Mouse (Mus musculus): ENCODE measurements around the gene Plagl2. TPM values are rescaled to one million over a fixed set of nuclear protein-coding genes. Genes with fewer than 3 reads are reported as not detected.

The Plagl2 gene
- polyA plus RNA-seq, 1 experiment from 2014 or later = 29.4 TPM

- Histone ChIP-seq H3K27ac (replicated peaks) (no peak overlapping the region), H3K4me1 (0 out of 2 replicates have a peak, but pooled peaks cover 3% of the 10 kb centered on the region), H3K36me3 (peaks cover 76% of the 10 kb centered on the region), H3K27me3 (ENCODE audit: low read depth, poor library complexity, severe bottlenecking) (no peaks in the 10 kb centered on the region), H3K9me3 (replicated peaks) (no peaks in the 10 kb centered on the region), H3K4me3 (no peak overlapping the region)
- no peak for DNase-seq (ENCODE audit: low spot score)
- WGBS = 88% methylated on average over 2 of the region's 2 CpGs
These were observed 33.1 kb downstream of the Plagl2 start for GRCm38 (mm10) chr2:153208149-153208548.

GRCm38 (mm10) chr2:153202766-153203165 lies 38.5 kb downstream of the Plagl2 start:
- peaks cover 95% of the 10 kb centered on the region for H3K36me3 ChIP-seq
- H3K27me3 ChIP-seq (ENCODE audit: low read depth, poor library complexity, severe bottlenecking) = no peaks in the 10 kb centered on the region
- H3K27ac ChIP-seq (replicated peaks) = no peak overlapping the region
- 82% methylated on average over 1 of the region's 1 CpGs for WGBS
- no peak for DNase-seq (ENCODE audit: low spot score)
- peaks cover 9% of the 10 kb centered on the region for H3K4me1 ChIP-seq
- H3K9me3 ChIP-seq (replicated peaks) = no peaks in the 10 kb centered on the region
- H3K4me3 ChIP-seq = no peak overlapping the region

- DNase-seq (ENCODE audit: low spot score) = no peak
- H3K4me1 ChIP-seq = peaks cover 9% of the 10 kb centered on the region
- H3K27ac ChIP-seq (replicated peaks) = no peak overlapping the region
- H3K4me3 ChIP-seq = no peak overlapping the region
- H3K36me3 ChIP-seq = peaks cover 92% of the 10 kb centered on the region
- no peaks in the 10 kb centered on the region for H3K27me3 ChIP-seq (ENCODE audit: low read depth, poor library complexity, severe bottlenecking)
- no peaks in the 10 kb centered on the region for H3K9me3 ChIP-seq (replicated peaks)
- 94% methylated on average over 2 of the region's 2 CpGs for whole genome bisulfite sequencing
These were observed 42.1 kb downstream of the Plagl2 start for GRCm38 (mm10) chr2:153199114-153199513.

- peaks cover 91% of the 10 kb centered on the region for H3K36me3 ChIP-seq
- H3K4me1 ChIP-seq = peaks cover 7% of the 10 kb centered on the region
- H3K27me3 ChIP-seq (ENCODE audit: low read depth, poor library complexity, severe bottlenecking) = no peaks in the 10 kb centered on the region
- no peak overlapping the region for H3K4me3 ChIP-seq
- 88% methylated on average over 5 of the region's 5 CpGs for WGBS
- no peak overlapping the region for H3K27ac ChIP-seq (replicated peaks)
- DNase-seq (ENCODE audit: low spot score) = no peak
- H3K9me3 ChIP-seq (replicated peaks) = no peaks in the 10 kb centered on the region
These were observed 42.7 kb downstream of the Plagl2 start for GRCm38 (mm10) chr2:153198485-153198884.

- H3K4me1 ChIP-seq = no peaks in the 10 kb centered on the region
- H3K27me3 ChIP-seq (ENCODE audit: low read depth, poor library complexity, severe bottlenecking) = no peaks in the 10 kb centered on the region
- 96% methylated on average over 3 of the region's 3 CpGs for WGBS
- peaks cover 96% of the 10 kb centered on the region for H3K36me3 ChIP-seq
- H3K9me3 ChIP-seq (replicated peaks) = no peaks in the 10 kb centered on the region
- no peak overlapping the region for H3K27ac ChIP-seq (replicated peaks)
- no peak overlapping the region for H3K4me3 ChIP-seq
- DNase-seq (ENCODE audit: low spot score) = no peak
These were observed 47.0 kb downstream of the Plagl2 start for GRCm38 (mm10) chr2:153194255-153194654.

- H3K36me3 ChIP-seq = peaks cover 97% of the 10 kb centered on the region
- WGBS = 86% methylated on average over 2 of the region's 2 CpGs
- H3K27ac ChIP-seq (replicated peaks) = no peak overlapping the region
These were observed 50.0 kb downstream of the Plagl2 start for GRCm38 (mm10) chr2:153191242-153191641.

GRCm38 (mm10) chr2:153187848-153188247 lies 53.4 kb downstream of the Plagl2 start:
- H3K4me3 ChIP-seq = no peak overlapping the region
- H3K36me3 ChIP-seq = peaks cover 100% of the 10 kb centered on the region
- no peaks in the 10 kb centered on the region for H3K4me1 ChIP-seq
- no peak overlapping the region for H3K27ac ChIP-seq (replicated peaks)
- no peaks in the 10 kb centered on the region for H3K27me3 ChIP-seq (ENCODE audit: low read depth, poor library complexity, severe bottlenecking)
- H3K9me3 ChIP-seq (replicated peaks) = no peaks in the 10 kb centered on the region
- no peak for DNase-seq (ENCODE audit: low spot score)
- WGBS = 94% methylated on average over 2 of the region's 2 CpGs

More at GRCm38 (mm10) chr2:153191242-153191641, 50.0 kb downstream of the Plagl2 start:
- Histone ChIP-seq H3K9me3 (replicated peaks) (no peaks in the 10 kb centered on the region), H3K4me3 (no peak overlapping the region), H3K4me1 (no peaks in the 10 kb centered on the region), H3K27me3 (ENCODE audit: low read depth, poor library complexity, severe bottlenecking) (no peaks in the 10 kb centered on the region)
- DNase-seq (ENCODE audit: low spot score) = no peak

GRCm38 (mm10) chr2:153186176-153186591 lies 55.0 kb downstream of the Plagl2 start:
- no peak for DNase-seq (ENCODE audit: low spot score)
- Histone ChIP-seq H3K27ac (replicated peaks) (no peak overlapping the region), H3K4me3 (no peak overlapping the region), H3K36me3 (peaks cover 100% of the 10 kb centered on the region), H3K27me3 (ENCODE audit: low read depth, poor library complexity, severe bottlenecking) (no peaks in the 10 kb centered on the region), H3K9me3 (replicated peaks) (no peaks in the 10 kb centered on the region), H3K4me1 (no peaks in the 10 kb centered on the region)
- WGBS = 86% methylated on average over 2 of the region's 2 CpGs

GRCm38 (mm10) chr2:153179961-153180360 lies 61.3 kb downstream of the Plagl2 start:
- no peak for DNase-seq (ENCODE audit: low spot score)
- Histone ChIP-seq H3K27me3 (ENCODE audit: low read depth, poor library complexity, severe bottlenecking) (no peaks in the 10 kb centered on the region), H3K36me3 (peaks cover 62% of the 10 kb centered on the region), H3K27ac (replicated peaks) (no peak overlapping the region), H3K9me3 (replicated peaks) (no peaks in the 10 kb centered on the region), H3K4me3 (no peak overlapping the region), H3K4me1 (no peaks in the 10 kb centered on the region)
- 89% methylated on average over 3 of the region's 3 CpGs for WGBS

GRCm38 (mm10) chr2:153179126-153179860 lies 61.9 kb downstream of the Plagl2 start:
- WGBS = 89% methylated on average over 10 of the region's 10 CpGs
- no peaks in the 10 kb centered on the region for H3K27me3 ChIP-seq (ENCODE audit: low read depth, poor library complexity, severe bottlenecking)
- no peaks in the 10 kb centered on the region for H3K9me3 ChIP-seq (replicated peaks)
- peaks cover 58% of the 10 kb centered on the region for H3K36me3 ChIP-seq
- no peaks in the 10 kb centered on the region for H3K4me1 ChIP-seq
- no peak for DNase-seq (ENCODE audit: low spot score)
- H3K4me3 ChIP-seq = no peak overlapping the region
- H3K27ac ChIP-seq (replicated peaks) = no peak overlapping the region

Other genes with a start within 250 kb of the Plagl2 start
- 108 and 111 TPM in 2 replicates for gene Pdrg1, start 226.0 kb downstream of the Plagl2 start, polyA plus RNA-seq (2016; fragmentation: Nextera tagmentation; extraction: Ambion mirVana)
- 0.21 and 0.68 TPM in 2 replicates for gene Xkr7, start 209.6 kb downstream of the Plagl2 start, polyA plus RNA-seq (2016; fragmentation: Nextera tagmentation; extraction: Ambion mirVana)
- gene Ccm2l, start 175.5 kb downstream of the Plagl2 start, polyA plus RNA-seq (2016; fragmentation: Nextera tagmentation; extraction: Ambion mirVana) = 1.1 and 1.2 TPM in 2 replicates
- gene Hck, start 133.0 kb downstream of the Plagl2 start, polyA plus RNA-seq (2016; fragmentation: Nextera tagmentation; extraction: Ambion mirVana) = 2.1 and 2.2 TPM in 2 replicates
- gene Tm9sf4, start 80.1 kb downstream of the Plagl2 start, polyA plus RNA-seq (2016; fragmentation: Nextera tagmentation; extraction: Ambion mirVana) = 82.5 and 82.8 TPM in 2 replicates
- gene Tspyl3, start 16.0 kb downstream of the Plagl2 start, polyA plus RNA-seq (2016; fragmentation: Nextera tagmentation; extraction: Ambion mirVana) = 7.3 and 8.1 TPM in 2 replicates
- gene Pofut1, start 107 bp upstream of the Plagl2 start, polyA plus RNA-seq (2016; fragmentation: Nextera tagmentation; extraction: Ambion mirVana) = 5.9 and 6.3 TPM in 2 replicates
- 7.0 TPM in 2 replicates for gene Kif3b, start 50.0 kb upstream of the Plagl2 start, polyA plus RNA-seq (2016; fragmentation: Nextera tagmentation; extraction: Ambion mirVana)
- gene Asxl1, start 104.4 kb upstream of the Plagl2 start, polyA plus RNA-seq (2016; fragmentation: Nextera tagmentation; extraction: Ambion mirVana) = 11.8 and 12.3 TPM in 2 replicates